Comparison of ENCODE assay signal across 11 mouse cellular contexts in genomic region chr17:24650766-24651165, GRCm38 (mm10). TPM values are rescaled to one million over a fixed set of nuclear protein-coding genes. Genes with fewer than 3 reads are reported as not detected.
DNase-seq lines count a peak whose midpoint lies in the region; ATAC-seq and TF ChIP-seq lines count a peak whose summit lies in the region.
"Had no signal": no experiment of that assay in that cellular context is flagged by ENCODE, and none has a peak within 500 bp of the region (broad histone marks: within the 10 kb centered on the region; RNA-seq: fewer than 3 reads in every experiment).

No protein-coding gene starts in this region.

- H3K9ac ChIP-seq in heart, embryonic 14.5 days (ENCODE audit: low read length) = peak overlapping the region; percentile 88; the same call in 1 of the 2 replicates
- H3K9ac ChIP-seq in ES-E14 (ENCODE audit: insufficient read depth, low read depth, low read length, poor library complexity, severe bottlenecking) = 0 out of 2 replicates have a peak overlapping the region, but pooled peaks have one; percentile 51
- H3K9ac ChIP-seq in hindbrain, embryonic 12.5 days = no peak overlapping the region
- H3K9ac ChIP-seq in midbrain, embryonic 11.5 days (ENCODE audit: low read length) = no peak overlapping the region

- H3K4me3 ChIP-seq in heart, embryonic 14.5 days (ENCODE audit: control insufficient read depth in 1 of 2, insufficient read depth in 1 of 2, low read depth in 1 of 2, low read length in 2 of 2) = peak overlapping the region in 1 of 2 experiments; percentile 75; a peak in 2 of 4 replicates
- H3K4me3 ChIP-seq in ES-E14 (ENCODE audit: insufficient read depth in 1 of 2, low read depth in 1 of 2, low read length in 2 of 2, poor library complexity in 1 of 2, severe bottlenecking in 1 of 2) = no peak overlapping the region; a peak in 1 of 4 replicates
- H3K4me3 ChIP-seq in hindbrain, embryonic 12.5 days = 0 out of 2 replicates have a peak overlapping the region, but pooled peaks have one; percentile 66
- H3K4me3 ChIP-seq in midbrain, embryonic 11.5 days (ENCODE audit: low read depth, low read length) = no peak overlapping the region

- no peaks in the 10 kb centered on the region for H3K27me3 ChIP-seq in heart, embryonic 14.5 days (ENCODE audit: control insufficient read depth, insufficient read depth, low read length)
- peaks cover 44% of the 10 kb centered on the region for H3K27me3 ChIP-seq in hindbrain, embryonic 12.5 days
- peaks cover 10% of the 10 kb centered on the region; the same call in 1 of the 2 replicates for H3K27me3 ChIP-seq in midbrain, embryonic 11.5 days (ENCODE audit: control insufficient read depth, insufficient read depth, low read length)

- peaks cover 10 to 12% of the 10 kb centered on the region in 2 experiments; a peak in 2 of 4 replicates for H3K4me1 ChIP-seq in heart, embryonic 14.5 days (ENCODE audit: control insufficient read depth in 2 of 2, insufficient read depth in 2 of 2, low read length in 2 of 2)
- H3K4me1 ChIP-seq in ES-E14 (ENCODE audit: control insufficient read depth in 2 of 2, insufficient read depth in 2 of 2, low read length in 2 of 2, poor library complexity in 1 of 2) = peaks cover 6 to 16% of the 10 kb centered on the region in 2 experiments; a peak in 3 of 4 replicates
- peaks cover 14% of the 10 kb centered on the region for H3K4me1 ChIP-seq in hindbrain, embryonic 12.5 days
- peaks cover 9% of the 10 kb centered on the region for H3K4me1 ChIP-seq in midbrain, embryonic 11.5 days (ENCODE audit: control insufficient read depth, insufficient read depth, low read length)

- 80% methylated on average over 4 of the region's 4 CpGs for WGBS in heart, embryonic 14.5 days
- 81% methylated on average over 4 of the region's 4 CpGs for WGBS in hindbrain, embryonic 12.5 days
- WGBS in midbrain, embryonic 11.5 days = 73% methylated on average over 4 of the region's 4 CpGs

- DNase-seq in heart, adult 9 months (ENCODE audit: low spot score in 2 of 2) = no peak
- DNase-seq in ES-E14 (ENCODE audit: low read depth, low spot score) = no peak
- peak; percentile 83 for DNase-seq in midbrain, embryonic 11.5 days (ENCODE audit: low spot score, missing footprints)
- no peak for DNase-seq in right cerebral cortex, adult 2 months (ENCODE audit: low spot score in 2 of 2)
- no peak for DNase-seq in frontal cortex, postnatal 36 days (ENCODE audit: low spot score in 2 of 2)
- no peak for DNase-seq in thymus, postnatal 0 days (ENCODE audit: low spot score)
- DNase-seq: liver, embryonic 13.5 days had no signal

- 0 out of 2 replicates have a peak, but pooled peaks cover 3% of the 10 kb centered on the region for H3K36me3 ChIP-seq in heart, embryonic 14.5 days (ENCODE audit: control insufficient read depth, insufficient read depth, low read length)
- H3K36me3 ChIP-seq in ES-E14 (ENCODE audit: control insufficient read depth, insufficient read depth, low read length, poor library complexity, severe bottlenecking) = no peaks in the 10 kb centered on the region
- H3K36me3 ChIP-seq in hindbrain, embryonic 12.5 days = no peaks in the 10 kb centered on the region
- no peaks in the 10 kb centered on the region for H3K36me3 ChIP-seq in midbrain, embryonic 11.5 days (ENCODE audit: control insufficient read depth, insufficient read depth, low read length)
- H3K36me3 ChIP-seq: liver, embryonic 13.5 days had no signal

- no peaks in the 10 kb centered on the region for H3K9me3 ChIP-seq in heart, embryonic 14.5 days (ENCODE audit: control insufficient read depth, low read length)
- H3K9me3 ChIP-seq in ES-E14 (ENCODE audit: control insufficient read depth, insufficient read depth, low read depth, low read length) = no peaks in the 10 kb centered on the region
- H3K9me3 ChIP-seq in hindbrain, embryonic 12.5 days (replicated peaks) = no peaks in the 10 kb centered on the region
- H3K9me3 ChIP-seq in midbrain, embryonic 11.5 days (ENCODE audit: control insufficient read depth, low read length) = no peaks in the 10 kb centered on the region
- H3K9me3 ChIP-seq: liver, embryonic 13.5 days had no signal

- no peak for ATAC-seq in heart, embryonic 14.5 days (ENCODE audit: insufficient number of reproducible peaks, insufficient read depth, low FRiP score, low read depth)
- ATAC-seq in hindbrain, embryonic 12.5 days (ENCODE audit: low FRiP score) = no peak
- ATAC-seq in midbrain, embryonic 11.5 days (ENCODE audit: low FRiP score) = no peak

- in situ Hi-C loops in ES-E14 (cut with MboI; ENCODE audit: low sequenced_read_pairs in 2 of 2, unreplicated experiment in 2 of 2) = no loop called here

- no peak overlapping the region for H3K4me2 ChIP-seq in heart, embryonic 14.5 days (ENCODE audit: low read length)
- H3K4me2 ChIP-seq in hindbrain, embryonic 12.5 days (replicated peaks) = 0 out of 2 replicates have a peak overlapping the region, but pooled peaks have one; percentile 97
- no peak overlapping the region for H3K4me2 ChIP-seq in midbrain, embryonic 11.5 days

- no peak overlapping the region for H3K27ac ChIP-seq in heart, embryonic 14.5 days (replicated peaks in 1 of 2; ENCODE audit: control insufficient read depth in 1 of 2, insufficient read depth in 1 of 2, low read depth in 2 of 2, low read length in 2 of 2)
- H3K27ac ChIP-seq in ES-E14 (ENCODE audit: insufficient read depth, low read depth, low read length, poor library complexity, severe bottlenecking) = no peak overlapping the region
- H3K27ac ChIP-seq in hindbrain, embryonic 12.5 days = no peak overlapping the region
- no peak overlapping the region for H3K27ac ChIP-seq in midbrain, embryonic 11.5 days (ENCODE audit: low read depth, low read length)
- H3K27ac ChIP-seq: liver, embryonic 13.5 days had no signal

TF ChIP-seq in ES-E14, 5 proteins besides CTCF, POLR2A, EP300 and RAD21:
- TF ChIP-seq ZC3H11A (IDR thresholded peaks at IDR 0.05; ENCODE audit: borderline replicate concordance, low read depth, low read length) = no peak
- no peak for TF ChIP-seq CHD2 (IDR thresholded peaks at IDR 0.05; ENCODE audit: low read depth, low read length)
- TF ChIP-seq ZNF384 (IDR thresholded peaks at IDR 0.05; ENCODE audit: low read depth, low read length) = no peak
- TF ChIP-seq HCFC1 (IDR thresholded peaks at IDR 0.05; ENCODE audit: borderline replicate concordance, insufficient read depth, low read length) = no peak
- TF ChIP-seq MAFK (IDR thresholded peaks at IDR 0.05; ENCODE audit: insufficient read depth, low read depth, low read length) = no peak

RNA-seq across cellular contexts. Expression of gene Slc9a3r2, which starts 0.6 kb away (rescaled TPM):
- 59.6 and 60.9 TPM in 2 replicates for polyA plus RNA-seq in heart, embryonic 14.5 days (2014; fragmentation: Nextera tagmentation; extraction: Ambion mirVana)
- total RNA-seq in ES-E14 (2012; rRNA removed) = 11.4 and 22.7 TPM in 2 replicates
- 39.2 and 39.6 TPM in 2 replicates for polyA plus RNA-seq in hindbrain, embryonic 12.5 days (2016; fragmentation: Nextera tagmentation; extraction: Ambion mirVana)
- polyA plus RNA-seq in midbrain, embryonic 11.5 days (2014; fragmentation: Nextera tagmentation; extraction: Ambion mirVana) = 36.1 and 36.4 TPM in 2 replicates
- 11.3 and 11.9 TPM in 2 replicates for polyA plus RNA-seq in thymus, postnatal 0 days (2015; fragmentation: Nextera tagmentation; extraction: Ambion mirVana)

RNA-seq across cellular contexts. Expression of gene Npw, which starts 7.5 kb away (rescaled TPM):
- not detected in 2 replicates for polyA plus RNA-seq in heart, embryonic 14.5 days (2014; fragmentation: Nextera tagmentation; extraction: Ambion mirVana)
- total RNA-seq in ES-E14 (2012; rRNA removed) = 3.0 and 6.0 TPM in 2 replicates
- not detected in 2 replicates for polyA plus RNA-seq in hindbrain, embryonic 12.5 days (2016; fragmentation: Nextera tagmentation; extraction: Ambion mirVana)
- polyA plus RNA-seq in midbrain, embryonic 11.5 days (2014; fragmentation: Nextera tagmentation; extraction: Ambion mirVana) = not detected in 2 replicates
- 0.21 TPM in 1 of 2 replicates, not detected in the other for polyA plus RNA-seq in thymus, postnatal 0 days (2015; fragmentation: Nextera tagmentation; extraction: Ambion mirVana)
- total RNA-seq: adrenal gland, postnatal 10 days; hematopoietic stem cell, adult 5-6 weeks had no signal

RNA-seq across cellular contexts. Expression of gene Nthl1, which starts 18.3 kb away (rescaled TPM):
- polyA plus RNA-seq in heart, embryonic 14.5 days (2014; fragmentation: Nextera tagmentation; extraction: Ambion mirVana) = 7.3 and 7.7 TPM in 2 replicates
- total RNA-seq in ES-E14 (2012; rRNA removed) = 39.4 and 43.0 TPM in 2 replicates
- 14.4 and 15.7 TPM in 2 replicates for polyA plus RNA-seq in hindbrain, embryonic 12.5 days (2016; fragmentation: Nextera tagmentation; extraction: Ambion mirVana)
- polyA plus RNA-seq in midbrain, embryonic 11.5 days (2014; fragmentation: Nextera tagmentation; extraction: Ambion mirVana) = 14.4 and 18.4 TPM in 2 replicates
- 8.2 and 10.4 TPM in 2 replicates for polyA plus RNA-seq in thymus, postnatal 0 days (2015; fragmentation: Nextera tagmentation; extraction: Ambion mirVana)

RNA-seq across cellular contexts. Expression of gene Tsc2, which starts 18.3 kb away (rescaled TPM):
- polyA plus RNA-seq in heart, embryonic 14.5 days (2014; fragmentation: Nextera tagmentation; extraction: Ambion mirVana) = 49.1 and 51.1 TPM in 2 replicates
- total RNA-seq in ES-E14 (2012; rRNA removed) = 93.0 and 118 TPM in 2 replicates
- polyA plus RNA-seq in hindbrain, embryonic 12.5 days (2016; fragmentation: Nextera tagmentation; extraction: Ambion mirVana) = 85.5 and 86.2 TPM in 2 replicates
- polyA plus RNA-seq in midbrain, embryonic 11.5 days (2014; fragmentation: Nextera tagmentation; extraction: Ambion mirVana) = 50.6 and 57.6 TPM in 2 replicates
- 25.0 and 26.0 TPM in 2 replicates for polyA plus RNA-seq in thymus, postnatal 0 days (2015; fragmentation: Nextera tagmentation; extraction: Ambion mirVana)

RNA-seq across cellular contexts. Expression of gene Zfp598, which starts 18.7 kb away (rescaled TPM):
- polyA plus RNA-seq in heart, embryonic 14.5 days (2014; fragmentation: Nextera tagmentation; extraction: Ambion mirVana) = 18.4 and 19.4 TPM in 2 replicates
- 39.7 and 55.9 TPM in 2 replicates for total RNA-seq in ES-E14 (2012; rRNA removed)
- 23.0 and 25.2 TPM in 2 replicates for polyA plus RNA-seq in hindbrain, embryonic 12.5 days (2016; fragmentation: Nextera tagmentation; extraction: Ambion mirVana)
- polyA plus RNA-seq in midbrain, embryonic 11.5 days (2014; fragmentation: Nextera tagmentation; extraction: Ambion mirVana) = 23.5 and 24.9 TPM in 2 replicates
- 11.6 and 14.5 TPM in 2 replicates for polyA plus RNA-seq in thymus, postnatal 0 days (2015; fragmentation: Nextera tagmentation; extraction: Ambion mirVana)

Comparison
In these comparisons a context has a peak if more than half of its experiments do, and no peak if none do; other contexts are left out.
1. H3K9ac ChIP-seq: peak in heart, embryonic 14.5 days (single experiment) and ES-E14 (single experiment); none in hindbrain, embryonic 12.5 days (single experiment) and midbrain, embryonic 11.5 days (single experiment).